Mouse (Mus musculus) CH12.LX (cell line): ENCODE data around the gene Camkmt. TPM values are rescaled to one million over a fixed set of nuclear protein-coding genes. Genes with fewer than 3 reads are reported as not detected.

Source experiments
- DNase-seq: peaks from one replicate; pipeline ENCODE4 v3.0.0-alpha.2; 2013; ENCODE audit errors: extremely low read depth
- H3K27ac ChIP-seq: 2 replicates; pipeline ENCODE4 v1.5.1; 2012; ENCODE audit warnings: low read depth, mild to moderate bottlenecking, control low read depth, moderate library complexity; ENCODE audit not compliant: insufficient read depth
- H3K27me3 ChIP-seq: replicated peaks from 2 replicates; pipeline ENCODE3; 2012; ENCODE audit warnings: inconsistent platforms
- H3K36me3 ChIP-seq, 2 experiments: replicated peaks in 1 of 2; 2 replicates each; pipeline versions ENCODE3 to v1.6.1; 2012; ENCODE audit warnings: inconsistent platforms in 1 of 2, low read length in 1 of 2, mild to moderate bottlenecking in 1 of 2, mixed read lengths in 1 of 2, moderate library complexity in 1 of 2; ENCODE audit not compliant: control insufficient read depth in 1 of 2, insufficient read depth in 1 of 2
- H3K4me1 ChIP-seq, 2 experiments: 2 replicates each; pipeline ENCODE4 v1.6.1; 2012; ENCODE audit warnings: inconsistent platforms in 1 of 2, moderate library complexity in 1 of 2; ENCODE audit not compliant: insufficient read depth in 2 of 2, control insufficient read depth in 1 of 2
- H3K4me2 ChIP-seq: 2 replicates; pipeline ENCODE4 v1.6.1; 2012; ENCODE audit warnings: low read depth, mild to moderate bottlenecking, control low read depth; ENCODE audit not compliant: poor library complexity, insufficient read depth, severe bottlenecking
- H3K4me3 ChIP-seq, 3 experiments: fragments of 150-350 bp in 1 of 3; sonication (generic) in 1 of 3; replicated peaks in 1 of 3; 2 replicates each; pipeline versions ENCODE3 to v1.5.1; 2011 to 2012; ENCODE audit warnings: low read depth in 2 of 3, low read length in 2 of 3, mild to moderate bottlenecking in 2 of 3, moderate library complexity in 2 of 3, control low read depth in 1 of 3, improper control_type of control experiment in 1 of 3, inconsistent platforms in 1 of 3, mixed read lengths in 1 of 3; ENCODE audit not compliant: poor library complexity in 1 of 3
- H3K79me2 ChIP-seq: replicated peaks from 2 replicates; pipeline ENCODE4 v1.6.1; 2012; ENCODE audit warnings: mild to moderate bottlenecking, moderate library complexity; ENCODE audit not compliant: control insufficient read depth, poor library complexity, insufficient read depth, severe bottlenecking; ENCODE audit errors: extremely low read depth
- H3K9ac ChIP-seq: 2 replicates; pipeline ENCODE4 v1.6.1; 2012; ENCODE audit warnings: low read depth, mild to moderate bottlenecking, control low read depth, moderate library complexity; ENCODE audit not compliant: insufficient read depth
- H3K9me3 ChIP-seq: replicated peaks from 2 replicates; pipeline ENCODE3; 2012; ENCODE audit warnings: low read length, inconsistent platforms, mixed read lengths
- CHD1 ChIP-seq: IDR thresholded peaks from 2 replicates; pipeline ENCODE4 v1.6.1; 2012; ENCODE audit warnings: low read depth, low read length, improper control_type of control experiment, inconsistent platforms
- CHD2 ChIP-seq: IDR thresholded peaks from 2 replicates; pipeline ENCODE4 v1.6.1; 2011; ENCODE audit warnings: low read length, improper control_type of control experiment
- E2F4 ChIP-seq: IDR thresholded peaks from 2 replicates; pipeline ENCODE4 v1.6.1; 2011; ENCODE audit warnings: low read depth, low read length, improper control_type of control experiment; ENCODE audit not compliant: insufficient replicate concordance
- ELF1 ChIP-seq: IDR thresholded peaks from 2 replicates; pipeline ENCODE4 v1.6.1; 2014; ENCODE audit warnings: low read depth, mild to moderate bottlenecking, inconsistent platforms, low read length, improper control_type of control experiment
- EP300 ChIP-seq: IDR thresholded peaks from 2 replicates; pipeline ENCODE4 v1.6.1; 2011; ENCODE audit warnings: low read length, improper control_type of control experiment
- ETS1 ChIP-seq: conservative IDR thresholded peaks from 2 replicates; pipeline ENCODE4 v1.6.1; 2012; ENCODE audit warnings: low read depth, mild to moderate bottlenecking, inconsistent platforms, low read length, improper control_type of control experiment, moderate library complexity
- GABPA ChIP-seq: IDR thresholded peaks from 2 replicates; pipeline ENCODE4 v1.6.1; 2012; ENCODE audit warnings: low read depth, low read length, improper control_type of control experiment, inconsistent platforms; ENCODE audit not compliant: insufficient replicate concordance
- HCFC1 ChIP-seq: IDR thresholded peaks from 2 replicates; pipeline ENCODE4 v1.6.1; 2012; ENCODE audit warnings: low read depth, mild to moderate bottlenecking, inconsistent platforms, low read length, improper control_type of control experiment
- IRF4 ChIP-seq: IDR thresholded peaks from 2 replicates; pipeline ENCODE4 v1.6.1; 2014; ENCODE audit warnings: low read depth, mild to moderate bottlenecking, inconsistent platforms, low read length, improper control_type of control experiment
- JUND ChIP-seq: conservative IDR thresholded peaks from 2 replicates; pipeline ENCODE4 v1.6.1; 2011; ENCODE audit warnings: low read depth, low read length, improper control_type of control experiment
- MAFK ChIP-seq: IDR thresholded peaks from 2 replicates; pipeline ENCODE4 v1.6.1; 2011; ENCODE audit warnings: low read length, improper control_type of control experiment; ENCODE audit not compliant: insufficient replicate concordance
- MAX ChIP-seq: IDR thresholded peaks from 2 replicates; pipeline ENCODE4 v1.6.1; 2011; ENCODE audit warnings: low read length, improper control_type of control experiment
- POLR2AphosphoS2 ChIP-seq: IDR thresholded peaks from 2 replicates; pipeline ENCODE4 v1.6.1; 2011; ENCODE audit warnings: low read depth, low read length, improper control_type of control experiment
- RAD21 ChIP-seq: IDR thresholded peaks from 2 replicates; pipeline ENCODE4 v1.6.1; 2011; ENCODE audit warnings: low read depth, mild to moderate bottlenecking, low read length, improper control_type of control experiment, moderate library complexity
- RCOR1 ChIP-seq: conservative IDR thresholded peaks from 2 replicates; pipeline ENCODE4 v1.6.1; 2012; ENCODE audit warnings: low read depth, mild to moderate bottlenecking, inconsistent platforms, low read length, improper control_type of control experiment
- USF2 ChIP-seq: conservative IDR thresholded peaks from 2 replicates; pipeline ENCODE4 v1.6.1; 2011; ENCODE audit warnings: low read depth, low read length, improper control_type of control experiment
- ZC3H11A ChIP-seq: IDR thresholded peaks from 2 replicates; pipeline ENCODE4 v1.6.1; 2012; ENCODE audit warnings: low read depth, mild to moderate bottlenecking, inconsistent platforms, low read length, improper control_type of control experiment
- ZNF384 ChIP-seq: IDR thresholded peaks from 2 replicates; pipeline ENCODE4 v1.6.1; 2012; ENCODE audit warnings: low read depth, low read length, improper control_type of control experiment, inconsistent platforms
- dilution Hi-C: fragments of 300-500 bp; cut with MboI; formaldehyde crosslinking; loops from 2 replicates; pipeline ENCODE4 v1.14.3; 2020; ENCODE audit warnings: low sequenced_read_pairs; ENCODE audit not compliant: extremely low pct_unique_long_range_greater_than_20kb, extremely low pct_ligation_motif_present
- in situ Hi-C: fragments of 300-500 bp; cut with MboI; formaldehyde crosslinking; loops from 3 replicates; pipeline ENCODE4 v1.14.3; 2019; ENCODE audit warnings: low sequenced_read_pairs, low pct_ligation_motif_present, low pct_unique_long_range_greater_than_20kb, mixed read lengths
- polyA plus RNA-seq: library from polyadenylated mRNA; unstranded; fragments of >175 nt; gene quantifications from 2 replicates; pipeline ENCODE4 v1.2.1, GENCODE M21; 2012; ENCODE audit warnings: low read depth; ENCODE audit not compliant: insufficient read length
- total RNA-seq, 2 experiments: library from RNA; depleted of rRNA; stranded (reverse); fragments of 300-350 nt in 1 of 2; fragments of >200 nt in 1 of 2; gene quantifications; 2 replicates each; pipeline ENCODE4 v1.2.3; 2012 to 2014

The Camkmt gene
- total and polyA plus RNA-seq, 3 experiments = 1.5 to 4.4 (median 1.8) TPM

DNA sequence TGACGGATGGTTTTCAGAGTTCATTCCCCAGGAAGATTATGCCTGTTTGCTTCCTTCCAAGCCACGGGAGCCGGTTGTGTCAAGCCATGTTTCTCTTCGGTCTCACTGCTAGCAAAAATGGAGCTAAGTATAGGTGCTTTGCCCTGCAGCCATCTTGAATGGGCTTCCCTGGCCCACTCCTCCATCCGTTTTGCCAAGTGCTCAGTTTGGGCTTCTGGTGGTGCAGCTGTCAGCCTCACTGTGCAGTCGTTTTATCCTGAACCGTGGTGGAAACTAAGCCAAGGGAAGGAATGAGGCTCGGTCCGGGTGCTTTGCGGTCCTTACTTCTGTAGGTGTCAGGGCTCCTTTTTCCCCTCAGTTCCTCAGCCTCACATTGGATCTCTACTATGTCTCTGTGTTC lies 263.3 kb downstream of the Camkmt start:
- TF ChIP-seq ETS1 (no peak), MAFK (no peak), CHD2 (no peak)
- Histone ChIP-seq H3K4me2 (no peak overlapping the region), H3K4me3 (no peak overlapping the region), H3K27ac (no peak overlapping the region), H3K4me1 (peaks cover 0 to 9% of the 10 kb centered on the region in 2 experiments; a peak in 2 of 4 replicates), H3K27me3 (no peaks in the 10 kb centered on the region), H3K9me3 (no peaks in the 10 kb centered on the region), H3K79me2 (no peaks in the 10 kb centered on the region), H3K36me3 (no peaks in the 10 kb centered on the region), H3K9ac (no peak overlapping the region)
- in situ Hi-C loops (no loop called here), dilution Hi-C loops (no loop called here)
- no peak for DNase-seq

DNA sequence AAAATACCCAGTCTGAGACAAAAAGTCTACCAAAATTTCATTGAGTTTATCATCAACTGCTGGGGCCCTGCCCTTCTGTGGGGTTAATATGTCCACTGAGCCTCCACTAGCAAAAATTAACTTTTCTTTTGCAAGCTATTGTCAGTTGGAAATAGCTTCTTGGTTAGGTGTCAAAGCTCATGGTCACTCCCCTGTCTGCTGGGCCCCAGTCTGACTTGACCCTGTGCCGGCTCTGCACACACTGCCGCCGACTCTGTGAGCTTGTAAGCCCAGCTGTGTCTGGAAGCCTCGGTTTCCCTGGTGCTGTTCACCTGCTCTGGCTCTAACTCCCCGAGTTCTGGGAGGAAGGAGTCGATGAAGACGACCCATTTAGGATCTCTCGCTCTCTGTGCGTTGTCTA lies 265.0 kb downstream of the Camkmt start:
- Histone ChIP-seq H3K27me3 (no peaks in the 10 kb centered on the region), H3K9ac (no peak overlapping the region), H3K79me2 (no peaks in the 10 kb centered on the region), H3K4me1 (peaks cover 0 to 4% of the 10 kb centered on the region in 2 experiments; a peak in 2 of 4 replicates), H3K27ac (no peak overlapping the region), H3K4me3 (no peak overlapping the region), H3K36me3 (no peaks in the 10 kb centered on the region), H3K4me2 (no peak overlapping the region), H3K9me3 (no peaks in the 10 kb centered on the region)
- dilution Hi-C loops = no loop called here
- in situ Hi-C loops = no loop called here
- DNase-seq = no peak
- TF ChIP-seq RAD21 (no peak), ZNF384 (no peak), JUND (no peak), CHD2 (no peak), RCOR1 (no peak), ZC3H11A (no peak), CHD1 (no peak), POLR2AphosphoS2 (no peak), MAFK (no peak), E2F4 (no peak), GABPA (no peak), MAX (no peak), HCFC1 (no peak), IRF4 (no peak), USF2 (no peak), EP300 (no peak), ELF1 (no peak)
